Mouse (Mus musculus) heart, embryonic 11.5 days (tissue): Measurements from ENCODE around the gene Brap. TPM values are rescaled to one million over a fixed set of nuclear protein-coding genes. Genes with fewer than 3 reads are reported as not detected.
"Not testable (repeated sequence)": the region's sequence is repeated elsewhere in the genome, so short reads cannot be mapped to it uniquely, and the experiment has no call there.

Experiments
- ATAC-seq: fragments of 200-750 bp; cut with Nextera tagmentation; replicated peaks from 2 replicates; pipeline ENCODE4 v1.8.0; 2017; ENCODE audit warnings: moderate library complexity; ENCODE audit not compliant: insufficient number of reproducible peaks, low FRiP score, low TSS enrichment
- H3K27ac ChIP-seq: fragments of 300-500 bp; sonication (generic); 2 replicates; pipeline ENCODE4 v1.5.1; 2014; ENCODE audit warnings: mild to moderate bottlenecking, low read depth, low read length
- H3K27me3 ChIP-seq: fragments of 300-500 bp; sonication (generic); 2 replicates; pipeline ENCODE4 v1.6.1; 2014; ENCODE audit warnings: mild to moderate bottlenecking, low read length, mixed read lengths; ENCODE audit not compliant: control insufficient read depth, insufficient read depth
- H3K36me3 ChIP-seq: fragments of 300-500 bp; sonication (generic); 2 replicates; pipeline ENCODE4 v1.6.1; 2014; ENCODE audit warnings: mild to moderate bottlenecking, low read length, moderate library complexity, mixed read lengths; ENCODE audit not compliant: control insufficient read depth, insufficient read depth
- H3K4me1 ChIP-seq: fragments of 300-500 bp; sonication (generic); 2 replicates; pipeline ENCODE4 v1.6.1; 2014; ENCODE audit warnings: low read length; ENCODE audit not compliant: control insufficient read depth, insufficient read depth
- H3K4me2 ChIP-seq: fragments of 300-500 bp; sonication (generic); 2 replicates; pipeline ENCODE4 v1.6.1; 2014; ENCODE audit warnings: mild to moderate bottlenecking, moderate library complexity
- H3K4me3 ChIP-seq: fragments of 300-500 bp; sonication (generic); 2 replicates; pipeline ENCODE4 v1.5.1; 2014; ENCODE audit warnings: low read depth, low read length
- H3K9ac ChIP-seq: fragments of 300-500 bp; sonication (generic); 2 replicates; pipeline ENCODE4 v1.6.1; 2014; ENCODE audit warnings: mild to moderate bottlenecking, low read depth, low read length, moderate library complexity
- H3K9me3 ChIP-seq: fragments of 300-500 bp; sonication (generic); replicated peaks from 2 replicates; pipeline ENCODE4 v1.6.1; 2016; ENCODE audit warnings: low read length; ENCODE audit not compliant: control insufficient read depth
- WGBS: fragments of 180-500 bp; shearing (Covaris S2); extraction: QIAGEN DNeasy Blood & Tissue Kit; methylation state at CpG from one replicate; pipeline ENCODE4 v1.1.7; 2014; ENCODE audit not compliant: insufficient replicate concordance; 5-methylcytosine and 5-hydroxymethylcytosine counted together
- polyA plus RNA-seq: library from polyadenylated mRNA; unstranded; fragments of >200 nt; fragmentation: Nextera tagmentation; extraction: Ambion mirVana; gene quantifications from 2 replicates; pipeline ENCODE4 v1.2.1, GENCODE M21; 2014

The Brap gene
- 23.9 and 30.7 TPM in 2 replicates for polyA plus RNA-seq

DNA sequence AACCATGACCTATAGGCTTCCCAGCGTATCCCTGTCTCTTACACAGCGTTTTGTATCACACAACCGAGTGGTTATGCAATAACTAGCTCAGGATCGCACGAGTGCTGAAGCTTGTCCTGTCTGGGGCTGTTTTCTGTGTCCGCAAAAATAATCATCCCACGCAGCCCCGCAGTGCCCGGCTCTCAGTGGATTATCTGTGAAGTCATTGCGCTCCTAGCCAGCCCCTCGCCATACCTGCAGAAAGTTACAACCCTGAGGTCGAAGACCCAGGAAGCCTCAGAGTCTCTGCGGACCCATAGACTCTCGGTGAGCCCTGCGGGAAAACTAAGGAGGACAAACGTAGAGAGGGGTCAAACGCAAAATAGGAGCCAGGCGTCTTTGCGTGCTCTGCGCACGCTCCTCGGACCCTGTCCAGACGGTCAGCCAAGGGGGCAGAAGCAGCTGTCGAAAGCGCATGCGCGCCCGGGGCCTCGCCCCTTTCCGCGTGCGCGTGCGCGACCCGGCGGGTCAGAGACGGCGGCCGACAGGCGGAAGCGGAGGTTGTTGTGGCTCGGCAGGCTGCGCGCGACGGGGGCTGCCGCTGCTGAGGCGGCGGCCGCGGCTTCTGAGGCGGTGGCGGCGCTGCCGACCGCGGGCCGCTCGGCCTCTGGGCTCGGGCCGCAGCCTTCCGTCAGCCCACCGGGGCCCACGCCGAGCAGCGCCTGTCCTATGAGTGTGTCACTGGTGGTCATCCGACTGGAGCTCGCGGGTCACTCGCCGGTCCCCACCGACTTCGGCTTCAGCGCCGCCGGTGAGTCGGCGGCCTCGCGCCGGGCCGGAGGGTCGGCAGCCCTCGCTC, at the start of gene Brap, which contains the start of gene Acad10:
Gene Brap (plus strand): TSS at position 505 of the 838 bp plus-strand sequence.
Gene Acad10 (minus strand): TSS at position 456 of the 838 bp plus-strand sequence.
- H3K27ac ChIP-seq, result peak within 1 kb of the TSS; percentile 62
- peak; percentile 86 for ATAC-seq
- H3K9ac ChIP-seq, result peak within 1 kb of the TSS; percentile 87
- H3K4me1 ChIP-seq, result peaks cover 7% of the 10 kb centered on the region
- peak within 1 kb of the TSS; percentile 76 for H3K4me2 ChIP-seq
- peak within 1 kb of the TSS; percentile 90 for H3K4me3 ChIP-seq
- H3K27me3 ChIP-seq, result no peaks in the 10 kb centered on the region
- no peaks in the 10 kb centered on the region; the same call in 1 of the 2 replicates for H3K36me3 ChIP-seq
- WGBS, result 1% methylated on average over 84 of the region's 85 CpGs
- H3K9me3 ChIP-seq, result no peaks in the 10 kb centered on the region

DNA sequence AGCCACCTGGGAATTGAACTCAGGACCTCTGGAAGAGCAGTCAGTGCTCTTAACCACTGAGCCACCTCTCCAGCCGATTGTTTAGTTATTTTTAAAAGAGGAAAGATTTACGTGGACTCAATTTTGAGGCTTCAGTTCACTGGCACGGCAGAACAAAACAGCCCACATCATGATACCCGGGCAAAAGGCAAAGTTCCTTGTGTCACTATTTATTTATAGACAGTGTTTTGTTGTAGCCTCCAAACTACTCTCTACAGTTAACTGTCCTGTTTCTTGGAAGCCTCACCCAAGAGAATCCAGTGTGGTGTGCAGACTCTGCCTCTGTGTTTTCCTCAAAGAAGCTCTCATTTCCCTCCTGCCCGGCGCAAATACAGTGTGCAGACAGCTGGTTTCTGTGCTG, 48.3 kb upstream of the Brap start:
- Histone ChIP-seq H3K9me3 (no peaks in the 10 kb centered on the region), H3K27ac (no peak overlapping the region), H3K4me2 (no peak overlapping the region), H3K36me3 (no peaks in the 10 kb centered on the region), H3K27me3 (no peaks in the 10 kb centered on the region), H3K9ac (no peak overlapping the region), H3K4me1 (no peaks in the 10 kb centered on the region), H3K4me3 (no peak overlapping the region)
- no peak for ATAC-seq
- 86% methylated on average over 6 of the region's 6 CpGs for WGBS

DNA sequence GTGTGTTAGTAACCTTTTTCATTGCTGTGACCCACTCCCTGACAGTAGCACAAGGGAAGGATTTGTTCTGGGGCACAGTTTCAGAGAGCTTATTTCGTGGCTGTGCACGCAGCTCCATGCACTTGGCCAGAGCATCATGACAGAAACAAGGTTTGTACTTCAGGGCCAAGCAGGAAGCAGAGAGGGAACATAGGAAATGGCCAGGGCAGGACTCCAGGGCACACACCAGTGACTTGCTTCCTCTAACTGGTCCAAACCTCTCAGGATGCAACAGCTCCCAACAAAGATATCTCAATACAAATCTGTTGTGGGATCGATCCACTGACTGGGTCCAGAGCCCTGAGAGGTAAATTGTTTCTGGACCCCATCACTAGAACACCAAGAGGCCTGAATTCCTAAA, 45.4 kb upstream of the Brap start:
- H3K9me3 ChIP-seq, H3K4me2 ChIP-seq, ATAC-seq, H3K36me3 ChIP-seq, H3K27ac ChIP-seq, H3K4me3 ChIP-seq, H3K27me3 ChIP-seq, H3K9ac ChIP-seq, H3K4me1 ChIP-seq: not testable (repeated sequence)
- WGBS, result 67% methylated on average over 3 of the region's 3 CpGs

DNA sequence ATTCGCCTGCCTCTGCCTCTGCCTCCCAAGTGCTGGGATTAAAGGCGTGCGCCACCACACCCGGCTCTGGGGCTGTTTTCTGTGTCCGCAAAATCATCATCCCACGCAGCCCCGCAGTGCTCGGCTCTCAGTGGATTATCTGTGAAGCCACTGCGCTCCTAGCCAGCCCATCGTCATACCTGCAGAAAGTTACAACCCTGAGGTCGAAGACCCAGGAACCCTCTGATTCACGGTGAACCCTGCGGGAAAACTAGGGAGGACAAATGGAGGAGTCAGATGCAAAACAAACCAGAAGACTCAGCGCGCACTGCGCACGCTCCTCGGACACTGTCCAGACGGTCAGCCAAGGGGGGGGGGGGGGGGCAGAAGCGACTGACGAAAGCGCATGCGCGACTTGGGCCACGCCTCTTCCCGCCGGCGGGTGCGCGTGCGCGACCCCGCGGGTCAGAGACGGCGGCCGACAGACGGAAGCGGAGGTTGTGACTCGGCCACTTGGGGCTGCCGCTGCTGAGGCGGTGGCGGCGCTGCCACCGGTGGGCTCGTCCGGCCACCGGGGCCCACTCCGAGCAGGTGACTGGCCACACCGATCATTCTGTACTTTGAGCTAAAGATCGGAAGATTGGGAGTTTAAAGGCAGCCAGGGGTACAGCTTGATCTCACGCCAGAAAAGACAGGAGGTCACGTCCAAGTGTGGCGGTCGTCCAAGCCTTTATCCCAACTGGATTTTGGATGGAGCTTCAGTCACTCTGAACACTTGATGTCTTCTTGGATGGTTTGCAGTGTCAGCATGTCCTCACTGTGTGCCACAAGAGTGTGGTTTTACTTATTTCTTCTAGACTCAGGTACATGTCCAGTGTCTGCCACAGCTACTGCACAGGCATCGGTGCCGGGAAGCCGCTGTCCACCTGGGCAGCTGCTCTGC, 41.5 kb upstream of the Brap start, which contains the start of gene Acad12:
Gene Acad12 (minus strand): TSS at position 347 of the 922 bp plus-strand sequence.
- peak within 1 kb of the TSS; percentile 85 for H3K9ac ChIP-seq

DNA sequence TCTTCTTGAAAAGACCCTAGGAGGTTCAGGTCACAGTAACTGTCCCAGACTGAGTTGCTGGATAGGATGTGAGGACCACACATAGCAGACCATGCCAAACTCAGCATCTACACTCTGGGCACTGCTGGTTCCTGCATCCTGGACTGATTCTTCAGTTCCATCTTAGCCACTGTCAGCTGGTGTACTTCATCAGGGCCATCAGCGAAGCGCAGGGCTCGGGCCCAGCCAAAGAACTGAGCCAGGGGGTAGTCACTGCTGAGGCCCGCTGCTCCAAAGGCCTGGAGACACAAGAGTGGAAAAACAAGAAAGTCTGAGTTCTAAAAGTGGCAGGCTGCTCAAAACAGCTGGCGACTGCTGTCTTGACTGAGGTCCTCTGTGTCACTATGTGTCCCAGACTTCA, 39.3 kb upstream of the Brap start:
- H3K36me3 ChIP-seq, result no peaks in the 10 kb centered on the region
- WGBS, result 90% methylated on average over 5 of the region's 5 CpGs

More for the DNA sequence above, 41.5 kb upstream of the Brap start, which contains the start of gene Acad12:
- Histone ChIP-seq H3K4me2 (peak within 1 kb of the TSS; percentile 84), H3K4me1 (peaks cover 7% of the 10 kb centered on the region), H3K27ac (peak within 1 kb of the TSS; percentile 84), H3K27me3 (no peaks in the 10 kb centered on the region), H3K4me3 (peak within 1 kb of the TSS; percentile 77), H3K36me3 (no peaks in the 10 kb centered on the region), H3K9me3 (no peaks in the 10 kb centered on the region)
- WGBS, result 2% methylated on average over 58 of the region's 58 CpGs
- peak; percentile 85 for ATAC-seq

DNA sequence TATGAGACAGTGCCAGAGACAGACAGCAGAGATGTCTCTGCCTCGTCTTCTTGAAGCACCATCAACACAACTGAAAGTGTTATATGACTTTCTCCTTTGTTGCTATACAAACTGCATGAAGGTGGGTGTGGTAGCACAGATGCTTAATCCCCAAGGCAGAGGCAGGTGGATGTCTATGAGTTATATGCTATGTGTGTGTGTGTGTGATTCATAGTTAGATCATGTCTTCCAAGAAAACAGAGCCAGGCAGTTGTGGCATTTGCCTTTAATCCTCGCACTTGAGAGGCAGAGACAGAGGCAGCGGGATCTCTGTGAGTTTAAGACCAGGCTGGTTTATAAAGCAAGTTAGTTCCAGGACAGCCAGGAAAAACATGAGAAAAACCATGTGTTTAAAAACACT, 37.1 kb upstream of the Brap start:
- H3K4me3 ChIP-seq, result no peak overlapping the region

More for the DNA sequence above, 39.3 kb upstream of the Brap start:
- H3K4me3 ChIP-seq, result no peak overlapping the region
- H3K9me3 ChIP-seq, result no peaks in the 10 kb centered on the region
- no peak overlapping the region for H3K9ac ChIP-seq
- H3K4me2 ChIP-seq, result no peak overlapping the region
- ATAC-seq, result no peak
- no peak overlapping the region for H3K27ac ChIP-seq
- H3K4me1 ChIP-seq, result peaks cover 7% of the 10 kb centered on the region
- H3K27me3 ChIP-seq, result no peaks in the 10 kb centered on the region

DNA sequence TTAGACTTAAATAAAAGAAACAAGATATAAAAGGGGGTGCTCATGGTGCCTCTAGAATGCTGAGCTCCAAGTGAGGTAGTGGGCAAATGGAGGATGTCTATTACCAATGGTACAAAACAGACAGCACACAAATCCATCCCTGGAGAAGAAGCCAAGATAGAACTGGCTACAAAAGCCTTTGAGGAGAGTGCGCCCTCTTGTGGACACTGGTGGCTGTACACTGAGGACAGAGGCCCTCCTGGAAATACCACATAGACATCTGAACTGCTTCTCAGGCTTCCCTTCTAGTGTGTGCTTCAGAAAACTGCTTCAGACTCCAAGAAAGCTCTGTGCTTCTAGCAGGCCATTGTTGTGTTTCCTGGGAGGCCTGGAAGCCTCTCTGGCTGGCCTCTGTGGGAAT, 32.5 kb upstream of the Brap start:
- 0% methylated on average over 1 of the region's 1 CpGs for WGBS
- Histone ChIP-seq H3K9ac (no peak overlapping the region), H3K9me3 (no peaks in the 10 kb centered on the region), H3K4me1 (no peaks in the 10 kb centered on the region), H3K36me3 (no peaks in the 10 kb centered on the region), H3K27ac (no peak overlapping the region), H3K4me2 (no peak overlapping the region), H3K27me3 (no peaks in the 10 kb centered on the region), H3K4me3 (no peak overlapping the region)
- no peak for ATAC-seq

More for the DNA sequence above, 37.1 kb upstream of the Brap start:
- no peak overlapping the region for H3K27ac ChIP-seq
- no peaks in the 10 kb centered on the region for H3K27me3 ChIP-seq
- H3K4me2 ChIP-seq, result no peak overlapping the region
- H3K36me3 ChIP-seq, result no peaks in the 10 kb centered on the region
- 85% methylated on average over 3 of the region's 3 CpGs for WGBS
- no peaks in the 10 kb centered on the region for H3K9me3 ChIP-seq
- peaks cover 5% of the 10 kb centered on the region; the same call in 1 of the 2 replicates for H3K4me1 ChIP-seq
- no peak overlapping the region for H3K9ac ChIP-seq
- no peak for ATAC-seq

DNA sequence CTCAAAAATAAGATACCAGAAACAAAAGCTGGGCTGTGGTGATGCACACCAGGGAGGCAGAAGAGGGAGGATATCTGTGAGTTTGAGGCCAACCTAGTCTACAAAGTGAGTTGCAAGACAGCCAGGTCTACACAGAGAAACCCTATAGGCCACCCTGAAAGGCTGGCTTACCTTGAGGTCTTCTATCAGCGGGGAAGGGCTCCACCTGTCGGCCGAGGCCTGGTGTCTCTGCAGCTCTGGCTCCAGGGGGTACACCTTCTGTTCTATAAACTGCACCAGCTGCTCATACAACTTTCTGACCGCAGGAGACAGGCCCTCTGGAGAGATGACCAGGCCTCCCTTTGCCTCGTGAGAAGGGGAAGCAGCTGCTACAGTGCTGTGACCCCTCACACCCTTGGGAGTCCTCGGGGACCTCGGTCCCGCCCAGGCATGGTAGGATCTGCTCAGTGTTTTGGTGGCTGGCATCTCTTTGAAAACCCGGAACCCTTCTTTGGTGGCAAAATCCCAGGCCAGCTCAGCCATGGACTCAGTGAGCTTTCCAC, 29.2 kb upstream of the Brap start:
- H3K4me2 ChIP-seq, ATAC-seq, H3K9ac ChIP-seq, H3K27ac ChIP-seq, H3K36me3 ChIP-seq, H3K4me3 ChIP-seq, H3K9me3 ChIP-seq, H3K4me1 ChIP-seq, H3K27me3 ChIP-seq: not testable (repeated sequence)
- WGBS, result 58% methylated on average over 8 of the region's 9 CpGs
